Mouse (Mus musculus) limb, embryonic 11.5 days (tissue): ENCODE results near the gene Lrrc61. TPM values are rescaled to one million over a fixed set of nuclear protein-coding genes. Genes with fewer than 3 reads are reported as not detected.
A peak's percentile ranks its signal among the peaks of the same experiment; 100 is the strongest.

Experiments used
- ATAC-seq: fragments of 200-750 bp; cut with Nextera tagmentation; 2 replicates; pipeline ENCODE4 v1.8.0; 2017; ENCODE audit warnings: low read depth; ENCODE audit not compliant: insufficient number of reproducible peaks, low FRiP score, low TSS enrichment
- DNase-seq: peaks from one replicate; pipeline ENCODE4 v3.0.0-alpha.2; 2015; ENCODE audit warnings: low spot score
- H3K27ac ChIP-seq: fragments of 300-500 bp; sonication (generic); replicated peaks from 2 replicates; pipeline ENCODE4 v1.5.1; 2014; ENCODE audit warnings: low read depth, mild to moderate bottlenecking, low read length
- H3K27me3 ChIP-seq: fragments of 300-500 bp; sonication (generic); 2 replicates; pipeline ENCODE4 v1.6.1; 2014; ENCODE audit warnings: mild to moderate bottlenecking, low read length, mixed read lengths; ENCODE audit not compliant: control insufficient read depth, insufficient read depth
- H3K36me3 ChIP-seq: fragments of 300-500 bp; sonication (generic); 2 replicates; pipeline ENCODE4 v1.6.1; 2014; ENCODE audit warnings: mild to moderate bottlenecking, low read length, moderate library complexity, mixed read lengths; ENCODE audit not compliant: control insufficient read depth, insufficient read depth
- H3K4me1 ChIP-seq: fragments of 300-500 bp; sonication (generic); 2 replicates; pipeline ENCODE4 v1.6.1; 2014; ENCODE audit warnings: low read length, mixed read lengths; ENCODE audit not compliant: control insufficient read depth, insufficient read depth
- H3K4me2 ChIP-seq: fragments of 300-500 bp; sonication (generic); 2 replicates; pipeline ENCODE4 v1.6.1; 2014; ENCODE audit warnings: low read depth, mild to moderate bottlenecking, moderate library complexity; ENCODE audit not compliant: severe bottlenecking
- H3K4me3 ChIP-seq: fragments of 300-500 bp; sonication (generic); 2 replicates; pipeline ENCODE4 v1.5.1; 2014; ENCODE audit warnings: low read depth, low read length
- H3K9ac ChIP-seq: fragments of 300-500 bp; sonication (generic); 2 replicates; pipeline ENCODE4 v1.6.1; 2014; ENCODE audit warnings: mild to moderate bottlenecking, low read length
- H3K9me3 ChIP-seq: fragments of 300-500 bp; sonication (generic); 2 replicates; pipeline ENCODE4 v1.6.1; 2016; ENCODE audit warnings: low read length; ENCODE audit not compliant: control insufficient read depth
- WGBS: fragments of 180-500 bp; shearing (Covaris S2); extraction: QIAGEN DNeasy Blood & Tissue Kit; methylation state at CpG from one replicate; pipeline ENCODE4 v1.1.7; 2014; 5-methylcytosine and 5-hydroxymethylcytosine counted together
- polyA plus RNA-seq: library from polyadenylated mRNA; unstranded; fragments of >200 nt; fragmentation: Nextera tagmentation; extraction: Ambion mirVana; gene quantifications from 2 replicates; pipeline ENCODE4 v1.2.1, GENCODE M21; 2014

The Lrrc61 gene
- polyA plus RNA-seq, 1 experiment from 2014 or later, result 12.4 TPM

GRCm38 (mm10) chr6:48600594-48600993 is 46.0 kb downstream of the Lrrc61 start:
- 88% methylated on average over 1 of the region's 1 CpGs for WGBS
- H3K27ac ChIP-seq, result no peak overlapping the region
- H3K36me3 ChIP-seq, result peaks cover 30% of the 10 kb centered on the region

GRCm38 (mm10) chr6:48601271-48602079 is 46.9 kb downstream of the Lrrc61 start, which contains the start of gene Zfp775:
Gene Zfp775, plus strand, starts transcription at chr6:48602063.
- peaks cover 24% of the 10 kb centered on the region for H3K36me3 ChIP-seq
- H3K27ac ChIP-seq, result peak within 1 kb of the TSS; percentile 83
- peaks cover 7% of the 10 kb centered on the region; the same call in 1 of the 2 replicates for H3K4me1 ChIP-seq
- WGBS, result 5% methylated on average over 42 of the region's 42 CpGs
- H3K9ac ChIP-seq, result peak within 1 kb of the TSS; percentile 84
- ATAC-seq (peak; percentile 99), DNase-seq (peak; percentile 96)
- peaks cover 15% of the 10 kb centered on the region for H3K9me3 ChIP-seq
- H3K4me3 ChIP-seq, result peak within 1 kb of the TSS; percentile 72
- H3K4me2 ChIP-seq, result peak within 1 kb of the TSS; percentile 82
- no peaks in the 10 kb centered on the region for H3K27me3 ChIP-seq

More at GRCm38 (mm10) chr6:48600594-48600993, 46.0 kb downstream of the Lrrc61 start:
- Histone ChIP-seq H3K9me3 (peaks cover 20% of the 10 kb centered on the region), H3K4me3 (no peak overlapping the region), H3K27me3 (no peaks in the 10 kb centered on the region), H3K4me2 (no peak overlapping the region), H3K9ac (no peak overlapping the region), H3K4me1 (peaks cover 7% of the 10 kb centered on the region; the same call in 1 of the 2 replicates)
- DNase-seq, result no peak
- no peak for ATAC-seq

- peak overlapping the region; percentile 82 for H3K4me2 ChIP-seq
- ATAC-seq, result peak; percentile 74
- peak overlapping the region; percentile 72 for H3K4me3 ChIP-seq
- H3K4me1 ChIP-seq, result peaks cover 7% of the 10 kb centered on the region; the same call in 1 of the 2 replicates
- peak overlapping the region; percentile 84 for H3K9ac ChIP-seq
- no peaks in the 10 kb centered on the region for H3K27me3 ChIP-seq
- WGBS, result 1% methylated on average over 28 of the region's 28 CpGs
- peaks cover 17% of the 10 kb centered on the region for H3K36me3 ChIP-seq
- peaks cover 8% of the 10 kb centered on the region for H3K9me3 ChIP-seq
- peak; percentile 52 for DNase-seq
- peak overlapping the region; percentile 83 for H3K27ac ChIP-seq
Measured at GRCm38 (mm10) chr6:48602080-48602741, 47.6 kb downstream of the Lrrc61 start.

- Histone ChIP-seq H3K27me3 (no peaks in the 10 kb centered on the region), H3K9ac (no peak overlapping the region), H3K4me2 (no peak overlapping the region), H3K9me3 (no peaks in the 10 kb centered on the region), H3K4me3 (no peak overlapping the region), H3K4me1 (no peaks in the 10 kb centered on the region), H3K27ac (no peak overlapping the region), H3K36me3 (0 out of 2 replicates have a peak, but pooled peaks cover 2% of the 10 kb centered on the region)
- DNase-seq (no peak), ATAC-seq (no peak)
- WGBS, result 58% methylated on average over 2 of the region's 2 CpGs
Measured at GRCm38 (mm10) chr6:48608124-48608523, 53.5 kb downstream of the Lrrc61 start.

GRCm38 (mm10) chr6:48609512-48609911 is 54.9 kb downstream of the Lrrc61 start:
- Histone ChIP-seq H3K4me1 (no peaks in the 10 kb centered on the region), H3K27me3 (no peaks in the 10 kb centered on the region), H3K36me3 (0 out of 2 replicates have a peak, but pooled peaks cover 2% of the 10 kb centered on the region), H3K4me2 (no peak overlapping the region), H3K9ac (no peak overlapping the region), H3K4me3 (no peak overlapping the region), H3K27ac (no peak overlapping the region), H3K9me3 (no peaks in the 10 kb centered on the region)
- DNase-seq (no peak), ATAC-seq (no peak)
- 71% methylated on average over 7 of the region's 7 CpGs for WGBS

GRCm38 (mm10) chr6:48610657-48611056 is 56.1 kb downstream of the Lrrc61 start:
- 89% methylated on average over 3 of the region's 3 CpGs for WGBS

GRCm38 (mm10) chr6:48613464-48613863 is 58.9 kb downstream of the Lrrc61 start:
- Histone ChIP-seq H3K9ac (no peak overlapping the region), H3K4me2 (no peak overlapping the region), H3K36me3 (0 out of 2 replicates have a peak, but pooled peaks cover 2% of the 10 kb centered on the region), H3K27ac (no peak overlapping the region), H3K4me3 (no peak overlapping the region), H3K9me3 (no peaks in the 10 kb centered on the region), H3K27me3 (no peaks in the 10 kb centered on the region), H3K4me1 (no peaks in the 10 kb centered on the region)
- DNase-seq (no peak), ATAC-seq (no peak)
- 88% methylated on average over 4 of the region's 4 CpGs for WGBS

More at GRCm38 (mm10) chr6:48610657-48611056, 56.1 kb downstream of the Lrrc61 start:
- Histone ChIP-seq H3K27me3 (no peaks in the 10 kb centered on the region), H3K4me2 (no peak overlapping the region), H3K4me1 (no peaks in the 10 kb centered on the region), H3K36me3 (0 out of 2 replicates have a peak, but pooled peaks cover 2% of the 10 kb centered on the region), H3K9me3 (no peaks in the 10 kb centered on the region), H3K27ac (no peak overlapping the region), H3K9ac (no peak overlapping the region), H3K4me3 (no peak overlapping the region)
- ATAC-seq (no peak), DNase-seq (no peak)

GRCm38 (mm10) chr6:48614756-48615155 is 60.2 kb downstream of the Lrrc61 start:
- ATAC-seq (no peak), DNase-seq (no peak)
- Histone ChIP-seq H3K9me3 (no peaks in the 10 kb centered on the region), H3K4me2 (no peak overlapping the region), H3K27ac (no peak overlapping the region), H3K36me3 (peaks cover 6% of the 10 kb centered on the region; the same call in 1 of the 2 replicates), H3K27me3 (no peaks in the 10 kb centered on the region), H3K4me3 (no peak overlapping the region), H3K9ac (no peak overlapping the region), H3K4me1 (no peaks in the 10 kb centered on the region)
- 91% methylated on average over 5 of the region's 5 CpGs for WGBS
